Mouse (Mus musculus) liver, postnatal 0 days (tissue): ENCODE results near the gene Rbpj.
"Not testable (repeated sequence)": the region's sequence is repeated elsewhere in the genome, so short reads cannot be mapped to it uniquely, and the experiment has no call there.

Experiments used
- CTCF ChIP-seq: sonication (generic); IDR thresholded peaks from 2 replicates; pipeline ENCODE4 v1.5.1; 2016; ENCODE audit warnings: antibody characterized with exemption, low read depth
- EP300 ChIP-seq: IDR thresholded peaks from 2 replicates; pipeline ENCODE4 v1.6.1; 2016; ENCODE audit warnings: antibody characterized with exemption, low read depth, mild to moderate bottlenecking

GRCm38 (mm10) chr5:53673493-53674150 is 207.7 kb downstream of the Rbpj start:
- TF ChIP-seq EP300, CTCF: not testable (repeated sequence)
